Mouse (Mus musculus) activated CD4-positive, CD25-positive, alpha-beta regulatory T cell, adult 4 months (primary cell): Measurements from ENCODE around the gene Rin1. TPM values are rescaled to one million over a fixed set of nuclear protein-coding genes. Genes with fewer than 3 reads are reported as not detected.

Experiments
- ATAC-seq: one replicate; pipeline ENCODE4 v1.8.0; 2017
- polyA plus RNA-seq, 2 experiments: library from polyadenylated mRNA; unstranded; fragments of 100-300 nt; shearing (Covaris generic); gene quantifications; one replicate each; pipeline ENCODE4 v1.2.1; 2017

Gene Rin1
- polyA plus RNA-seq, 2 experiments from 2014 or later, result 0.13 TPM; not detected in 1

- no peak for ATAC-seq
These were observed 4.8 kb upstream of the Rin1 start for GRCm38 (mm10) chr19:5045531-5045930.

DNA sequence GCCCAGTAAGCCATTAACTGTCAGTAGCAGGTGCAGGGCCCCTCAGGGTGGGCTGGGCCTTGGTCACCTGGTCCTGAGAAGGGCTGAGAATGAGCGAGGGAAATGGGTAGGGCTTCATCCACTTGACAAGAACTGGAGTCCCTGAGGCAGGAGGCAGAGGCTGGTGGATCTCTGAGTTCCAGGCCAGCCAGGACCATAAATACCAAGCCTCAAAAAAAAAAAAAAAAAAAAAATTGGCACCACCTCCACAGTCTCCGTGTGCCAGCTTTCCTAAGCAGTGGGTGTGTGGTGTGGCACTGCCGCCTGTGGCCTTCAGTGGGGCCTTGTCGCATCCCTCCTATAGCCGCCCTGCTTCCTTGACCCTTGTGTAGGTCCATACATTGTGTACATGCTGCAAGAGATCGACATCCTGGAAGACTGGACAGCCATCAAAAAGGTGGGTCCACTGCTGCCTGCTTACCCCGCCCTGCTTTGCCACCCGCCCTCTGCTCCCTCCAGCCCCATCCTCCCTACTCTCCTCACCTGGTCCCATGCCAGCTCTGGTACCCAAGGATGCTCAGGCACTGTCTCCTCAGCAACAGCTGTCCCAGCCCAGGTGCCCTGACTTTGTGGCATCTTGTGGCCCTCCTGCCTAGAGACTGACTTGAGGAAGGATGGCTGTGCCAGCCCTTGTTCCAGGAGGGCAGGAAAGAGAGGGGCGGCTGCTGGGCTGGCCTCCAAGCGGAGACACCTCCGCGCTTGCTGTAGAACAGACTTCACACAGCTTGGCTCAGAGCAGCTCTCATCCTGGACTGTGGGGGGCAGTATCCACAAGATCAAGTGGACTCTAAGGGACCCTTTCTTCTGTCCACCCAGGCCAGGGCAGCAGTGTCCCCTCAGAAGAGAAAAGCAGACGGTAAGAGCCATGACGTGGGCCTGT is 1.9 kb upstream of the Rin1 start:
- no peak for ATAC-seq

- ATAC-seq, result no peak
These were observed 956 bp upstream of the Rin1 start for GRCm38 (mm10) chr19:5049325-5049724.

GRCm38 (mm10) chr19:5051031-5051430 is 750 bp downstream of the Rin1 start:
- ATAC-seq, result no peak

DNA sequence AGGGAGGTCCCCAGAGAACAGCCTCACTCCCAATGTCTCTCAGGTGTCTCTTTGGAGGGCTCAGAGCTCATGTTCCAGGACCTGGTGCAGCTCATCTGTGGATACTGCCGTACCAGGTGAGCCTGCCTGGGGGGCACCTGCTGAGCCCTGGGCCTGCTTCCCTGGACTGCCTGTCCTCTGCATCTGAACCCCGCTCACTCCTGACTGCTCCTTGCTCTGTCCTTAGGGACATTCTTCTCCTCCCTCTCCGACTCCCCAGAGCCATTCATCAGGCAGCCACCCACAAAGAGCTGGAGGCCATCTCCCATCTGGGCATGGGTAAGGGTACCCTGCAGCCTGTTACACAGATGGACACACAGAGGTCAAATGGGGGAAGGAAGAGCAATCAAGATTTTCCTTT is 1.2 kb downstream of the Rin1 start:
- ATAC-seq, result no peak

DNA sequence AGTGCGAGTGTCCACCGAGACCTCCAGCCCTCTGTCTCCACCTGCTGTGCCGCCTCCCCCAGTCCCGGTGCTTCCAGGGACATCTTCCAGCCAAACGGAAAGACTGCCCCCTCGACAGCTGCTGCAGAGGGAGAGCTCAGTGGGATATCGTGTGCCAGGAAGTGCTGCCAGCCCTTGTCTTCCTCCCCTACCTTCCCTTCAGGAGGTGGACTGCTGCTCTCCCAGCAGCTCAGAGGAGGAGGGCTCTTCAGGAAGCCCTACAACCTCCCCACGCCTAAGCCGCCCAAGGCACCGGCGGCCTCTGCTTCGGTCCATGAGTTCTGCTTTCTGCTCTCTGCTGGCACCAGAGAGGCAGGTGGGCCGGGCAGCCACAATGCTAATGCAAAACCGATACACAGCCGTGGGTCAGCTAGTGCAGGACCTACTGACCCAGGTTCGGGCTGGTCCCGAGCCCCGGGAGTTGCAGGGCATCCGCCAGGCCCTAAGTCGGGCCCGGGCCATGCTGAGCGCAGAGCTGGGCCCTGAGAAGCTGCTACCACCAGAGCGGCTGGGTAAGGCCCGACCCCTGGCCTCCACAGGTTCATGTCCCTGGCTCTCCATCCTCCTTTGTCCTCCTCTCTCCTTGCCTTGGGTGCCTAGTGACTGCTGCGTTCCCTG is 2.0 kb downstream of the Rin1 start:
- no peak for ATAC-seq

GRCm38 (mm10) chr19:5052853-5053252 is 2.6 kb downstream of the Rin1 start:
- no peak for ATAC-seq

GRCm38 (mm10) chr19:5053909-5054308 is 3.6 kb downstream of the Rin1 start:
- no peak for ATAC-seq

DNA sequence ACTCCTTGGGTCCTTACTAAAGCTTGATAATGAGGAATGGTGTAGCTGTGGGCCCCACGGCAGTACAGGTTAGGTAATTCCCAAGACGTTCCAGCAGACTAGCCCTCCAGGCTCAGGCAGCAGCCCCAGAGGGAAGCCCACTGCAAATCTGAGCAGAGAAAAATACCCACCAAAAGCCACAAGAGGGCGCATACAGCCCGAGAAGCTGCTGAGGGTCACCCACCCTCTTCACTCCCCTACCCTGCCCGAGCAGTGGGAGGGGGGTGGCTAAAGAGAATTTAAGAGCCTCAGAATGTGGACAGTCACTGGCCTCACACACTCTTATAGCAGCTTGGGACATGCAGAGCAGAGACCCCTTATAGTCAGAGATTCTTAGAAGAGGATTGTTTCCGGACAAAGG is 6.0 kb downstream of the Rin1 start:
- ATAC-seq, result no peak

DNA sequence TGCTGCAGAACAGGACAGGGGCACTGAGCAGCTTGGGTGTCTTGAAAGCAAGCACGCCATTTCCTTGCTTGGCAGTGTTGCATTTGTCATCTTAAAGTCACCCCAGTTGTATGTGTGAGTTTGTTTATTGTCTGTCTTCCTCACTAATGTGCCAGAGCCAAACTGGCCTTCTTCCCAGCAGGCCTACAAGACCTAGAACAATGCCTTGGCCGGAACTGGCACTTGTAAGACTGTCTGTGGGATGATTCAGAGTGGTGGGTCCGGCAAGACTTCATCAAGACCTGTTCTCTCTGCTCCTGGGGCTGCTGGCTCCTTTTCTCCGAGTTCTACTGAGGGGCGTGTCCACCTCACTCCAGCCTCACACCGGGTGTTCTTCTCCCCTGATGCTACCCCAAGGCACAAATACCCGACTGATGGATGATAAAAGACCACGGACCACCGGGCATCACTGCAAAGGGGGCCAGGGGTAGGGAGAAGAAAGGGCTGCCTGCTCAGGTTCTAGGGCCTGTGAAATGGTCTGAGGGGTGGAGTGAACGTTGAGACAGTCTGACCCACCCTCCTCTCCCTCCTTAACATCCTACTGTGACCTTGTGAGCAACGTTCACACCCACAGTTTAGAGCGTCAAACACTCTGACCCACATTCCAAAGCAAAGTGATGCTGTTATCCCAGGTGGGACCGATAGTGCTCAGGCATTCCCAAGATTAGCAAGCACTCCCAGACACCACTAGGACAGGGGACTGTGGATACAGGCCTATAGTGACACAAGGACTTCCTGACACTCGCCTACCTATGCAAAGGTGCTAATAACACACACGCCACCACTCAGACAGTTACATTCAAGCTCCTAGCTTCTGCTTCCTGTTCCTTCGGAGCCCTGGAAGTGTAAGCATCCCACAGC is 7.8 kb downstream of the Rin1 start:
- no peak for ATAC-seq

DNA sequence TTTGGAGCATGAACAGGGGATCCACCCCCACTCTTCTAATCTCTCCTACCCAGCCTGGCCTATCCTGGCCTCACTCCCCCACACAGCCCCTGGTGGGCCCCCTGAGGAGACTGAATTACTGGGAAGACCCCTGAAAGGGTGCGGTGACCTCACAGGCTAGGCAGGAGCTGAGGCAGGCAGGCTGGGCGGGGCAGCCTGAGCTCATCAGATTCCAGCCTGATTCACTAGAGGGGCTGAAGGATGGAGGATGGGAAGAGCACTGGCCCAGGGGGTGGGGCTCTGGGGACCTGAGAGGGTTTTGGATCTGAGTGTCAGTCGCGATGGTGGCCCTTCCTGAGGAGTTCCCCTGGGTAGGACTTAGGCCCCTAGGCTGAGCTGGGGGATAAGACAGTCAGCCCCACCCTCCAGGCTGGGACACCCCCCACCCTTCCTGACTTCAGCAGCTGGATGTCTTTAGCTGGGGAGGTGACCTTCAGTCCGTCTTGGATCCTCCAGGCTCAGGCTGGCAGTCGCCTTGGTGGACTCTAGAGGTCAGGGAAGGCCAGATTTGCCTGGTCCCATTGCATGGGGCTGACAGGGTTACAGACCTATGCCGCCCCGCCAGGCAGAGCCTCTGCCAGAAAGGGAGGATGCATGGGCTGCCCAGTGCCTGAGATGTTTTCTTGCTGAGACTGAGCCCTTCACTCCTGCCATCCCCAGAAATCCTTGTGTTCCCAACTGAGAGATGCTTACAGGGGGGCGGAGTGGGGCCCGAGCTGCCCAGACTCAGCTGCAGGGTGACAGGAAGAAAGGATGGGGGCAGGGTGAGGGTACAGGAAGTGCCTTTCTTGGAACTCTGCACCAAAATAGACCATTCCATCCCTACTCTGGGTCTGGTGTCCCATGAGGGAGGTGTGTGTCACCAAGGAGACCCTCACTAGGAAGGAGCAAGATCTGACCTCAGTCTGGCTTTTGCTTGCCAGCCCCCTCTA is 8.8 kb downstream of the Rin1 start:
- ATAC-seq, result no peak

GRCm38 (mm10) chr19:5060365-5061330 is 10.4 kb downstream of the Rin1 start:
- ATAC-seq, result no peak

GRCm38 (mm10) chr19:5062041-5062440 is 11.8 kb downstream of the Rin1 start:
- no peak for ATAC-seq

GRCm38 (mm10) chr19:5062446-5062845 is 12.2 kb downstream of the Rin1 start:
- ATAC-seq, result no peak

DNA sequence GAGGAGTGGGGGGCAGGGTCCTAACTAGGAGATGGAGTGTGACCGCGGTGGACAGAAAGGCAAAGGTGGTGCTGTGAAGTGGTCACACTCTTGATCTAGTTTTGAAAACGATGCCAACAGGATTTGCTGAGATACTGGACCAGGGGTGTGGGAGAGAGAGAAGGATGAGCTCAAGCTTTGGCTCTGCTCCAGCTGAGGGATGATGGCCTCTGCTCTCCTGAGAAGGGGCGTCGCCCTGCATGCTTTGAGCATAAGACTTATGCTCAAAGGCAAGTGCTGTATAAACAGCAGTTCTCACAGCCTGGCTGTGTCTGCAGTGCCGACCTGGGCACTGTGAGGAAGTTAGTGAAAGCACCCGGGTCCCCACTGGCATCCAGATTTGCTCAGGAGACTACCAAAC is 14.8 kb downstream of the Rin1 start:
- ATAC-seq, result no peak

GRCm38 (mm10) chr19:5067040-5067799 is 16.9 kb downstream of the Rin1 start:
- ATAC-seq, result no peak

- ATAC-seq, result no peak
These were observed 17.7 kb downstream of the Rin1 start, which contains the start of gene Cd248 for GRCm38 (mm10) chr19:5067867-5068569. Gene Cd248, plus strand, starts transcription at chr19:5068078.

GRCm38 (mm10) chr19:5068570-5069234 is 18.4 kb downstream of the Rin1 start:
- ATAC-seq, result no peak
